Mouse (Mus musculus): ENCODE results near the gene Olfr194.
"Not testable (repeated sequence)": the region's sequence is repeated elsewhere in the genome, so short reads cannot be mapped to it uniquely, and the experiment has no call there.

Gene Olfr194

GRCm38 (mm10) chr16:59120969-59121368 lies at the start of gene Olfr194:
Gene Olfr194 (minus strand): TSS chr16:59121069.
- no peak for DNase-seq

GRCm38 (mm10) chr16:59170354-59170753 lies 49.5 kb upstream of the Olfr194 start, which contains the start of gene Olfr196:
Gene Olfr196 (minus strand): TSS chr16:59170454.
- DNase-seq = no peak

GRCm38 (mm10) chr16:59151996-59152395 lies 31.1 kb upstream of the Olfr194 start:
- no peak for DNase-seq

DNA sequence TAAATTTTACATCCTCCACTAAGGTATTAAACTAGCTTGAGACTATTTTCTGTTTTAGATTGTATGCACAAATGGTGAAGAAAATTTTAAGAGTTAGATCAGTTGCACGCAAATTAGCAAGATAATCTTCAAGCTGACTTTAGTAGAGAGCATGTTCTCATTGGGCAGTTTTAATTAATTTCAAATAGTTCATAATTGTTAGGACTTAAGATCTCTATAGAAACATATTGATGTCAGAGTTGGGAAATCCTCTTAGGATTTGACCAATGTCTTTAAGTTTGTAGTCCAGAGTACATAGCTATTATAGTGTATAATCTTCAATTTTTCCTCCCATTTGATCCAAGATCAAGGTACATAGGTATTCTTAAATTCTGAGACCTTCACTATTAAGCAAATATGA lies 25.9 kb upstream of the Olfr194 start, which contains the start of gene Olfr195:
Olfr195 (plus strand) TSS at position 301 of the 400 bp plus-strand sequence.
- DNase-seq = no peak

DNA sequence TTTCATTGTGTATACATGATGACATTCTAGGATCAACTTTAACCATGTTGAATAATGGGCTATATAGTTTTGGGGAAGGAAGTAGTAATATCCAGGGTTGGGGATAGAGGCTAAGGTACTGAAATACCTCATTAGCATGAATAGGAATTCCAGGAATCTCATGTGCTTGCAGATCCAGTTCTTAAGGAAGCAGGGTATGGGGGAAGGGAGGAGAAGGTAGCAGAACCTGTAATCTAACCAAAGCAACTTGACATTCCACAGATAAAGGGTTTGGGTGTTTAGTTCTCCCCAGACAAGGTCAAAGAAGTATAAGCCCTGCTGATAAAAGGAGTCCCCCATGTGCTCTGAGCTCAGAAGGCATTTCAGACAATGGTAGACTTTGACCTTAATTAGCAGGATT lies 20.2 kb upstream of the Olfr194 start:
- DNase-seq = no peak

DNA sequence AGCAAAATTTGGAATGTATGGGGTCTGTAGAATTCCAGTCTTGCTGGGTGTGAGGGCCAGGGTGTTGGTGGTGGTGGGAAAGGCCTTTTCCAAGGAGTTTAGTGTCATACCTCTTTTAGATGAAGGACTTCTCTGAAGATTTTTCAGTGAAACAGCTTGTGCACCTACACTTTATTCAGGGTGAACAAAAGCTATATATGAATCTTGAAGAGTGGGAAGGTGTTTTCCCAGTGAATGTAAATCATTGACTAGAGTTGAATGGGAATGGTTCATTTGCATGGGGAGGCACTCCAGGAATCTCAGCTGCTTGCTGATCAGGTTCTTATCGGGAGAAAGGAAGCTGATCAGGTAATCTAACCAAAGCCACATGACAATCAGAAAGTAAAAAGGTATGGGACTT lies 9.9 kb upstream of the Olfr194 start:
- DNase-seq = no peak

DNA sequence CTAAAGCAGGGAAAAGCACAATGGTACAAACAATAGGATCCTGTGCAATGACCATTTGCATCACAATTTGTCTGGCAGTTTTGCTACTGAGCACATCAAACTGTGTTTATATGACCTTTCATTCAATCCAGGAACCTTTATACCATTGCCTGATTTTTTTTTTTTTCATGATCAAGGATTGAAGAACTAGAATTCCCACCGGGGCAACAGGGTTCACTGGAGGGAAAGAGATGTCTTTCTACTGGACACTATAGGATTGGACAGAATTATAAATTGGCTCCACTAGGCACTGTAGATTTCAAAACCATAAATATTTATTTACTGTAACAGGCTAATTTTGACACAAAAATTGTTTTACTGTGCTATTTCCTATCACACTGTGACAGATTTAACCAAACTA lies 9.1 kb downstream of the Olfr194 start, which contains the start of gene Olfr193:
Olfr193 (minus strand) TSS at position 101 of the 400 bp plus-strand sequence.
- no peak for DNase-seq

GRCm38 (mm10) chr16:59108522-59108921 lies 12.3 kb downstream of the Olfr194 start:
- not testable (repeated sequence) for DNase-seq

DNA sequence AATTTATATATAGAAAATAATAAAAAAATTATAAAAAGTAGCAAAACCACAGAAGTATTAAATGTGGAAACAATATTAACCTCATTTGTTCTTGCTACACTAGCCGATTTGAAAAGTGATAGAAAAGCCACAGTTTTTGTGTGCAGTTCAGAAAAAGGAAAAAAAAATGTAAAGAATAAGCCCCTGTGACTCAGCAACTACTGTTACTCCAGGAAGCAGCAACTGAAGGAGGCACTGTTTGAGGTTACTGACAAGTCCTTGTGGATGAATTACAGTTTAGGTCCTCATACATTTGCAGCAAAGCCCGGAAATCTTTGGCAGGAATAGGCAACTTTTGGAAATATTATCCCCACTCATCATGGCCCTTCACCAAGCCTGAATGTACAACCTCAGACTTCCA lies 15.6 kb downstream of the Olfr194 start:
- no peak for DNase-seq

- not testable (repeated sequence) for DNase-seq
Measured at GRCm38 (mm10) chr16:59089722-59090121, 31.1 kb downstream of the Olfr194 start, which contains the start of gene Olfr191. Gene Olfr191 (minus strand): TSS chr16:59089822.

- not testable (repeated sequence) for DNase-seq
Measured at GRCm38 (mm10) chr16:59081113-59081512, 39.8 kb downstream of the Olfr194 start.

- no peak for DNase-seq
Measured at GRCm38 (mm10) chr16:59077905-59078304, 43.0 kb downstream of the Olfr194 start, which contains the start of gene Olfr190. Gene Olfr190 (minus strand): TSS chr16:59078005.

GRCm38 (mm10) chr16:59073520-59073919 lies 47.3 kb downstream of the Olfr194 start:
- no peak for DNase-seq

DNA sequence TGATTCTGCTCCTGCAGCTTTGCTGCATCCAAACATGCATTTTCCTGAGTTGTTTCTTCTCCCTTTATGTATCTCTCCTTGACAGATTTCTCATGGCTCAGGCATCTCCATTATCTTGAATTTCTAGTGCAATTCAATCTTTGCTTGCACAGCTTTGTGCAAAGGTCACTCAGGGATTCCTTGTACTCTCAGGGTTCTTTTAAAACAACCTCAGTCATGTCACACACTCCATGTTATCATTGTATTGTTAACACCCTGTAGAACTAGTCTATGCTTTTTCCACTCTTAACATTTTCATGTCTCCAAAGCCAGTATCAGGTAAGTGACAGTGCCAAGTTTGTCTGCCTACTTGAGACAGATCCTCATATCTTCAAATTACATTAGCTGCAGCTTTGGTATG lies 49.1 kb downstream of the Olfr194 start:
- DNase-seq = no peak
